Mouse (Mus musculus) heart, postnatal 0 days (tissue): ENCODE results near the gene Fbll1. TPM values are rescaled to one million over a fixed set of nuclear protein-coding genes. Genes with fewer than 3 reads are reported as not detected.

Source experiments
- ATAC-seq: fragments of 200-750 bp; cut with Nextera tagmentation; 2 replicates; pipeline ENCODE4 v1.8.0; 2017; ENCODE audit warnings: low read depth, moderate number of reproducible peaks, moderate library complexity; ENCODE audit not compliant: insufficient read depth
- DNase-seq: peaks from one replicate; pipeline ENCODE4 v3.0.0-alpha.2; 2016; ENCODE audit warnings: low spot score
- H3K27ac ChIP-seq: fragments of 300-500 bp; sonication (generic); 2 replicates; pipeline ENCODE4 v1.5.1; 2014; ENCODE audit warnings: low read depth, mild to moderate bottlenecking
- H3K27me3 ChIP-seq: fragments of 300-500 bp; sonication (generic); 2 replicates; pipeline ENCODE4 v1.6.1; 2014; ENCODE audit warnings: low read length, mixed read lengths; ENCODE audit not compliant: control insufficient read depth, insufficient read depth
- H3K36me3 ChIP-seq: fragments of 300-500 bp; sonication (generic); replicated peaks from 2 replicates; pipeline ENCODE4 v1.6.1; 2014; ENCODE audit warnings: low read length, mixed read lengths; ENCODE audit not compliant: control insufficient read depth, insufficient read depth
- H3K4me1 ChIP-seq: fragments of 300-500 bp; sonication (generic); 2 replicates; pipeline ENCODE4 v1.6.1; 2014; ENCODE audit warnings: antibody characterized with exemption; ENCODE audit not compliant: control insufficient read depth, insufficient read depth
- H3K4me2 ChIP-seq: fragments of 300-500 bp; sonication (generic); 2 replicates; pipeline ENCODE4 v1.6.1; 2014; ENCODE audit warnings: low read depth, mild to moderate bottlenecking, low read length, moderate library complexity
- H3K4me3 ChIP-seq: fragments of 300-500 bp; sonication (generic); 2 replicates; pipeline ENCODE4 v1.5.1; 2014; ENCODE audit warnings: low read depth, low read length
- H3K9ac ChIP-seq: fragments of 300-500 bp; sonication (generic); replicated peaks from 2 replicates; pipeline ENCODE4 v1.6.1; 2014; ENCODE audit warnings: low read depth, low read length, mixed read lengths
- H3K9me3 ChIP-seq: fragments of 300-500 bp; sonication (generic); replicated peaks from 2 replicates; pipeline ENCODE4 v1.6.1; 2016; ENCODE audit warnings: low read length; ENCODE audit not compliant: control insufficient read depth
- CTCF ChIP-seq: IDR thresholded peaks from 2 replicates; pipeline ENCODE4 v1.5.1; 2016; ENCODE audit warnings: antibody characterized with exemption, control low read depth, low read depth
- EP300 ChIP-seq: IDR thresholded peaks from 2 replicates; pipeline ENCODE4 v1.6.1; 2016; ENCODE audit warnings: antibody characterized with exemption, low read depth
- WGBS: fragments of 180-500 bp; shearing (Covaris S2); extraction: QIAGEN DNeasy Blood & Tissue Kit; methylation state at CpG from one replicate; pipeline ENCODE4 v1.1.7; 2014; 5-methylcytosine and 5-hydroxymethylcytosine counted together
- microRNA counts: library from miRNA; unstranded; fragments of <30 nt; microRNA quantifications from one replicate; lab custom pipeline; 2015
- microRNA-seq: library from miRNA; unstranded; fragments of <30 nt; microRNA quantifications from one replicate; pipeline ENCODE4, GENCODE M21; 2016
- polyA plus RNA-seq: library from polyadenylated mRNA; unstranded; fragments of >200 nt; fragmentation: Nextera tagmentation; extraction: Ambion mirVana; gene quantifications from 2 replicates; pipeline ENCODE4 v1.2.1, GENCODE M21; 2015
- total RNA-seq: library from RNA; depleted of rRNA; stranded (reverse); fragments of >200 nt; gene quantifications from 2 replicates; pipeline ENCODE4 v1.2.3, GENCODE M21; 2014; ENCODE audit warnings: low replicate concordance; rRNA removed

Gene Fbll1
- total and polyA plus RNA-seq, 2 experiments from 2014 or later: not detected

GRCm38 (mm10) chr11:35756411-35757303 lies 42.0 kb downstream of the Fbll1 start:
- H3K4me3 ChIP-seq: no peak overlapping the region
- H3K9ac ChIP-seq: no peak overlapping the region
- no peaks in the 10 kb centered on the region for H3K9me3 ChIP-seq
- 81% methylated on average over 11 of the region's 11 CpGs for WGBS
- H3K4me1 ChIP-seq: no peaks in the 10 kb centered on the region
- H3K4me2 ChIP-seq: no peak overlapping the region
- H3K36me3 ChIP-seq: no peaks in the 10 kb centered on the region
- ATAC-seq: no peak
- DNase-seq: no peak
- no peaks in the 10 kb centered on the region for H3K27me3 ChIP-seq
- no peak overlapping the region for H3K27ac ChIP-seq
- no peak for TF ChIP-seq CTCF
- no peak for TF ChIP-seq EP300

GRCm38 (mm10) chr11:35755546-35755945 lies 43.1 kb downstream of the Fbll1 start:
- H3K4me2 ChIP-seq: no peak overlapping the region
- no peak overlapping the region for H3K9ac ChIP-seq
- H3K4me3 ChIP-seq: no peak overlapping the region
- DNase-seq (no peak), ATAC-seq (no peak)
- no peaks in the 10 kb centered on the region for H3K4me1 ChIP-seq
- H3K27me3 ChIP-seq: no peaks in the 10 kb centered on the region
- 50% methylated on average over 6 of the region's 6 CpGs for WGBS
- no peaks in the 10 kb centered on the region for H3K36me3 ChIP-seq
- no peak for TF ChIP-seq CTCF
- no peak for TF ChIP-seq EP300
- H3K27ac ChIP-seq: no peak overlapping the region
- H3K9me3 ChIP-seq: no peaks in the 10 kb centered on the region

GRCm38 (mm10) chr11:35754906-35755418 lies 43.7 kb downstream of the Fbll1 start:
- DNase-seq (no peak), ATAC-seq (no peak)
- Histone ChIP-seq H3K27ac (no peak overlapping the region), H3K4me3 (no peak overlapping the region), H3K4me2 (no peak overlapping the region), H3K4me1 (no peaks in the 10 kb centered on the region), H3K27me3 (no peaks in the 10 kb centered on the region), H3K9me3 (no peaks in the 10 kb centered on the region), H3K9ac (no peak overlapping the region), H3K36me3 (no peaks in the 10 kb centered on the region)
- 90% methylated on average over 4 of the region's 4 CpGs for WGBS
- TF ChIP-seq CTCF: no peak
- TF ChIP-seq EP300: no peak

- H3K27me3 ChIP-seq: no peaks in the 10 kb centered on the region
- no peaks in the 10 kb centered on the region for H3K9me3 ChIP-seq
- no peak for TF ChIP-seq CTCF
- no peak for TF ChIP-seq EP300
- 0 out of 2 replicates have a peak overlapping the region, but pooled peaks have one; percentile 11 for H3K27ac ChIP-seq
- 74% methylated on average over 8 of the region's 8 CpGs for WGBS
- no peak overlapping the region for H3K4me3 ChIP-seq
- H3K9ac ChIP-seq: no peak overlapping the region
- DNase-seq (peak; percentile 31), ATAC-seq (peak; percentile 55; the same call in 1 of the 2 replicates)
- no peak overlapping the region for H3K4me2 ChIP-seq
- H3K4me1 ChIP-seq: no peaks in the 10 kb centered on the region
- no peaks in the 10 kb centered on the region for H3K36me3 ChIP-seq
These were observed 48.1 kb downstream of the Fbll1 start for GRCm38 (mm10) chr11:35750578-35750977.

MicroRNA genes within 50 kb of the gene (microRNA counts, 519-probe panel; counts per million panel counts)
- microRNA mmu-miR-103 (lab: Ali Mortazavi, UCI): 6,478 counts per million, percentile 79 among the panel's probes with 10 or more counts

Small RNAs within 50 kb of the gene (microRNA-seq; reads per million reads assigned to microRNA genes)
- gene Mir103-1: 5.5 reads per million, percentile 23 among the genes with 10 or more reads in this experiment

Other genes starting within 250 kb of the Fbll1 start
- 23.0 and 28.6 TPM in 2 replicates for gene Pank3, start 29.4 kb downstream of the Fbll1 start, total RNA-seq
- 5.9 and 6.3 TPM in 2 replicates for gene Pank3, start 29.4 kb downstream of the Fbll1 start, polyA plus RNA-seq
- 16.9 and 22.7 TPM in 2 replicates for gene Rars, start 35.6 kb upstream of the Fbll1 start, total RNA-seq
- gene Rars, start 35.6 kb upstream of the Fbll1 start, polyA plus RNA-seq: 38.0 and 38.7 TPM in 2 replicates
- gene Wwc1, start 181.6 kb upstream of the Fbll1 start, total RNA-seq: 0.89 and 1.6 TPM in 2 replicates
- 0.31 and 0.69 TPM in 2 replicates for gene Wwc1, start 181.6 kb upstream of the Fbll1 start, polyA plus RNA-seq